Mouse (Mus musculus) layer of hippocampus, adult 9-11 months (tissue): ENCODE measurements at regions not wholly inside any gene's neighbourhood (a gene's known extent, or its start where the extent isn't known, plus 50 kb on each side); places are given as distances from the start of the nearest gene placed in this dataset.

ENCODE experiments used
- DNase-seq: peaks from one replicate; pipeline ENCODE4 v3.0.0; 2022

DNA sequence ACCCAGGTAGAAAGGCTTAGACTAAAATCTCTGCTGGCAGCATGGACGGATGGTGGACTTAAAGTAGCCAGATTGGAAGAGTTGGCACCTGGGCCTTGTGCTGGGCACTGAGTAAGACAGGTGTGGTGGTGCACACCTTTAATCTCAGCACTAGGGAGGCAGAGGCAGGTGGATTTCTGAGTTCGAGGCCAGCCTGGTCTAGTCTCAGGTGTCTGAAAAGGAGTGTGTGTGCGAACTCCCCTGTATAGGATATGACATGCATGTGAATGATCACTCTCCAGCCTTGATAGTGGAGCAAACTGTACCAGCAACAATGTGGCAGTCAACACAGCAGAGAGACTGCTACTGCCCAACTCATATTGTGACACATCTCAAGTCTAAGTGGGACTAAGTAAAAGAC is 70.1 kb upstream of the Frmd4a start:
- DNase-seq: no peak

DNA sequence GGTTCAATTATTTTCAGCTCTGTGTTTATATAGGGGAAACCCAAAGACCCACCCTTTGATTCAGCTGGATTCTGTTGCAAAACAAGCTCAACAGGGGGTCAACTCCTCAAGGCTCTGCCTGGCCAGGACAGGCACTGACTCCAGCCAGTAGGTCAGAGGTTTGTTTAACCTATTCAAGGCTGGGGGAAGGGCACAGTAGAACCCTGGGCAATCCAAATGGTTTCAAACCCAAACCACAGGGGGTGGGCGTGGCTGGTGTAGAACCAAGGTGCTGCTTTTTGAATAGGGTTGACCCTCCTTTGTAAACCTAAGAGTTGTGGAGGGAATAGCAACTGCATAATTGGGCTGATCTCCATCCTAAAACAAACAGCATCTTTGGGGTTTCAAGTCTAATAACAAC is 69.2 kb upstream of the Frmd4a start:
- DNase-seq: no peak

DNA sequence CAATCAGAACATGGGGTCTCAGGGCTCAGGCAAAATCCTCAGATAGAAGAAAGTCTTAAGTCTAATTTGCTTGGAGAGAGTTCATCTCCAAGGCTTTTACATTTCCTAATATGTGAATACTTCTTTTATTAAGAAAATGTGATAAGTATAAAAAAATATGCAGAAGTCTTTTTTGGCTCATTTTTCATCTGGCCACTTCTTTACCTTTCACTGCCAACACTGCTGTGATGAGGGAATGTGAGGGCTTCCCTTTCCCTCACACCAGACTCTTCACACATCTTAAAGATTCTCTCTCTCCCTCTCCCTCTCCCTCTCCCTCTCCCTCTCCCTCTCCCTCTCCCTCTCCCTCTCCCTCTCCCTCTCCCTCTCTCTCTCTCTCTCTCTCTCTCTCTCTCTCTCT is 60.0 kb upstream of the Frmd4a start:
- DNase-seq: no peak

DNA sequence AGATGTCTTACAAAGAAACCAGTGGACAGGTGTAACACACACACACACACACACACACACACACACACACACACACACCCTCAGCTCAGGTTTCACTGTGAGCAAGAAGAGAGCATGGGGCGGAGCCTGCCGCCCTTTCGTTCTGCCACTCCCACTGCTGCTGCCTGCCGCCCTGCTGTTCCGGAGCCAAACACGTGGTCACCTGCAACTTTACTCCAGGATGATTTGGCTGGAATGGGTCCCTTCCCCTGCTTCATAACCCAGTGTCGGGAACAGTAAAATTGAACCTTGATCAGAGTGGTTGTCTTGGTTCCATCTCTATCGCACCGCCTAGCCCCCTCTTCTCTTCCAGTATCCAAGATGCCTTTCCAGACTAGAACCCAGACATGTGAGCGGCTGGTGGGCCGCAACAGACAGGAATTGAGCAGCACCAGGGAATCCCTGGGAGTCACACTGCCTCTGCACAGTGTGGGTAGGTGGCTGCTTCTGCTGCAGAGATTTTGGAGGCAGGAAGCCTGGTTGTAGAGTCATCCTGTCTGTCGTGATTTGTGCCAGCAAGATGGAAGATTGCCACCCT is 59.4 kb upstream of the Frmd4a start:
- DNase-seq: peak; percentile 66

DNA sequence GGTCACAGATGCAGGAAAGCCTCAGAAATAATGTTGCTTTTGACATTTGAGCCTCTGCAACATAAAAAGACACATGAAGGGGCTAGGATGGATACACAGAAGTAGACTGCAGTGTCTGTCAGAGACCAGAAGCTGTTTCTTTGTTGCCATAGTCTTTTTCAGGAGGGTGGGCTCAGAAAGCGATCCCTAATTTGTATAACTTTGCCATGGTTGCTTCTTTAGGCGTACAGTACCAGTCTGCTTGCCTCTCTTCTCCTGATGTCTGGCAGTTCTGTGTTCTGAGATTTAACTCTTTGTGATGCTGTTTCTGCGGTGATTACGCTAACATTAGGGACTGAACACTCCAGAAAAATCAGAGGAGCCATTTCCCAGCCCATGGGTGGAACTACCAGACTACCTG is 58.8 kb upstream of the Frmd4a start:
- no peak for DNase-seq

DNA sequence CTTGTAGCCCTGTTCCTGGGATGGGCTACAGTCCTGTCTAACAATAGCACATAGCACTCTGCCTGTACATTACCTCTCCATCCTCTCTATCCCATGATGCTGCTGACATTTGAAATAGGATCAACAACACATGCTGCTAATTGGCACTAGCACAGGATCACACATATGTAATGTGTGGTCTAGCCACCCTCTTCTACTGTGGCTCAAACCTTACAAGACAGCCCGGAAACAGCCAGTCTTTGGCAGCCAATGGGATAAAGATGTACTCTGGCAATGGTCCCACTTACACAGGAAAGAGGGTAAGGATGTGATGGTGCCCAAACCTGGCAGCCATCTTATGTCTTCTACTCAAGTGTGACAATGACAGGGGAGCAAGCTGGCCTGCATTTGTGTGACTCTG is 58.3 kb upstream of the Frmd4a start:
- no peak for DNase-seq

DNA sequence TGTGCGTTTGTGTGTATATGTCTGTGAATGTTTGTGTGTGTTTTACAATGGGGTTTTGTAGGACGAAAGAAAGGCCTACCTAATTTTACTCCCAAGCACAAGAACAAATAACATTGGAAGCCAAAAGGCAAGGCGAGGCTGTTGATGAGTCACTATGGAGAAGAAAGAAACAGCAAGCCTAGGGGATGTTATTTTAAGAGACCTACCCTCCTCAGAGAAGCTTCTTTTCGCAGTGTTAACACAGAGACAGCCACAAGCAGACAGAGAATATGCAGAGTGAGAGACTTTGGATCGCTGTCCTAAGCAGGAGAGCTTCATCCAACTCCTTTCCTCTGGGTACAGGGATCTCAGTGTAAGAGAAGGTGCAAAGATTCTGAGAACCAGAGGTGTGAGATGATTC is 57.3 kb upstream of the Frmd4a start:
- DNase-seq: no peak

DNA sequence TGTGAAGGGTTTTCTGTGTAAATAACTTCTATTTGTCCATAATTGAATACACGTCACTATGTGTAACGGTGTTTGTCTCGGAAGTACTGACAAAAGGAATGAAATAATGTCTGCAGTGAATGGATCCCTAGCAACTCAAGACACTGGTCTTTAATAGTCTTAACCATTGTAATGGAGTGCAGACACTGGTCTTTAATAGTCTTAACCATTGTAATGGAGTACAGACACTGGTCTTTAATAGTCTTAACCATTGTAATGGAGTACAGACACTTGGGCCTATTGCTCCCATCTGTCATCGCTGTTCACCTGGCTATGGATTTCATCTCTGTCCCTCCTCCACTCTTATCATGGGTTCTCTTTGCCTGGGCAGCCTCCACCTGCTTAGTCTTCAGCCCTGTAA is 53.2 kb upstream of the Frmd4a start:
- no peak for DNase-seq
